Mouse (Mus musculus) liver, embryonic 16.5 days (tissue): ENCODE measurements around the gene Apol10a. TPM values are rescaled to one million over a fixed set of nuclear protein-coding genes. Genes with fewer than 3 reads are reported as not detected.
"Not testable (repeated sequence)": the region's sequence is repeated elsewhere in the genome, so short reads cannot be mapped to it uniquely, and the experiment has no call there.

Experiments
- ATAC-seq: fragments of 200-750 bp; cut with Nextera tagmentation; 2 replicates; pipeline ENCODE4 v1.8.0; 2017; ENCODE audit warnings: low read depth, mild to moderate bottlenecking, moderate number of reproducible peaks, moderate library complexity
- H3K27ac ChIP-seq: fragments of 300-500 bp; sonication (generic); 2 replicates; pipeline ENCODE4 v1.5.1; 2014; ENCODE audit warnings: mild to moderate bottlenecking, low read length
- H3K27me3 ChIP-seq: fragments of 300-500 bp; sonication (generic); 2 replicates; pipeline ENCODE4 v1.6.1; 2014; ENCODE audit warnings: low read depth, low read length, mixed read lengths; ENCODE audit not compliant: control insufficient read depth, insufficient read depth
- H3K36me3 ChIP-seq: fragments of 300-500 bp; sonication (generic); 2 replicates; pipeline ENCODE4 v1.6.1; 2014; ENCODE audit warnings: mild to moderate bottlenecking; ENCODE audit not compliant: control insufficient read depth, insufficient read depth
- H3K4me1 ChIP-seq: fragments of 300-500 bp; sonication (generic); 2 replicates; pipeline ENCODE4 v1.6.1; 2014; ENCODE audit warnings: low read depth, low read length, mixed read lengths; ENCODE audit not compliant: control insufficient read depth
- H3K4me2 ChIP-seq: fragments of 300-500 bp; sonication (generic); 2 replicates; pipeline ENCODE4 v1.6.1; 2014; ENCODE audit warnings: low read depth, low read length, mixed read lengths
- H3K4me3 ChIP-seq: fragments of 300-500 bp; sonication (generic); 2 replicates; pipeline ENCODE4 v1.5.1; 2014; ENCODE audit warnings: low read depth, mild to moderate bottlenecking, low read length
- H3K9ac ChIP-seq: fragments of 300-500 bp; sonication (generic); 2 replicates; pipeline ENCODE4 v1.6.1; 2014; ENCODE audit warnings: low read depth, low read length
- H3K9me3 ChIP-seq: fragments of 300-500 bp; sonication (generic); replicated peaks from 2 replicates; pipeline ENCODE4 v1.6.1; 2016; ENCODE audit warnings: low read length; ENCODE audit not compliant: control insufficient read depth
- WGBS: fragments of 180-500 bp; shearing (Covaris S2); extraction: QIAGEN DNeasy Blood & Tissue Kit; methylation state at CpG from one replicate; pipeline ENCODE4 v1.1.7; 2014; ENCODE audit not compliant: insufficient replicate concordance; 5-methylcytosine and 5-hydroxymethylcytosine counted together
- polyA plus RNA-seq: library from polyadenylated mRNA; unstranded; fragments of >200 nt; fragmentation: Nextera tagmentation; extraction: Ambion mirVana; gene quantifications from 2 replicates; pipeline ENCODE4 v1.2.1, GENCODE M21; 2015

Apol10a gene
- polyA plus RNA-seq, 1 experiment from 2014 or later = not detected

DNA sequence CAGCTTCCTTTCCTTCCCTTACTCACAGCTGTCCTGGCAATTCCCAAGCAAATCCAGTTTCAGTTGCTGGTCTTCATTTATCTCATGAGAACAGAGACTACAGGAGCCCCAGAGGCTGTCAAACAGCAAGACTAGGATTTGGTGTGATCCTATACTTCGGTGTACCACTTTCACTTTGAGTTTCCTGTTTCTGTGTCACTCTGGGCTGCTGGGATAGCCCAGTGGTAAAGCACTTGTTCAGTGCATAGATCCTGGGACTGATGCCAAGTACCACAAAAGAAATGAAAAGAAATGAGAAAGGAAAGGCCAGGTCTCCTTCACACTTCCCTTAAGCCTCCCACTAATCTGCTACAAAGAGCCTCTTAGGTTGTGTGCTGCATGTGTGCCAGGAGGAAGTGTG, 17.8 kb downstream of the Apol10a start:
- not testable (repeated sequence) for H3K4me3 ChIP-seq, H3K9me3 ChIP-seq, H3K4me1 ChIP-seq, H3K9ac ChIP-seq, H3K36me3 ChIP-seq, H3K27me3 ChIP-seq, H3K27ac ChIP-seq, H3K4me2 ChIP-seq, ATAC-seq
- 27% methylated on average over 1 of the region's 1 CpGs for WGBS

DNA sequence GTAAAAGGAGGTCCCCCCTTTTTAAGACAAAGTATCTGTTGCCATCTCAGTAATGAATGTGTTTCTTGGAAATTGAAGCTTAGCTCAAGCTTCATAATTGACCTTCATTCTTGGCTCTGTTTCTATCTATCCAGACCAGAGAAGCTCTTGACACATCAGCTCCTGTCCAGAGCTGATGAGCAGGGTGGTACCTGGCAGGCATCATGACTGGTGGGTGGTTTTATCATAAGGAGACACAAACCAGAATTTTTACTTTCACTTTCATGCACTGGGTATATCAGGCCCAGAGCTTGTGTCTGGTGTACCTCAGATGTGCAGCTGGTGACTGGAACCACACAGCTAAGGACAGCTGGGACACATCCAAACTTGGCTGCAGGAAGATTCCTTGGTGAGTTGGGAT, 31.1 kb downstream of the Apol10a start, which contains the start of gene Apol11a:
TSS of gene Apol11a (plus strand) at position 306 of the 400 bp plus-strand sequence.
- not testable (repeated sequence) for H3K9me3 ChIP-seq, H3K27ac ChIP-seq, H3K4me1 ChIP-seq, H3K27me3 ChIP-seq, H3K4me3 ChIP-seq, H3K36me3 ChIP-seq, H3K4me2 ChIP-seq, ATAC-seq, H3K9ac ChIP-seq

DNA sequence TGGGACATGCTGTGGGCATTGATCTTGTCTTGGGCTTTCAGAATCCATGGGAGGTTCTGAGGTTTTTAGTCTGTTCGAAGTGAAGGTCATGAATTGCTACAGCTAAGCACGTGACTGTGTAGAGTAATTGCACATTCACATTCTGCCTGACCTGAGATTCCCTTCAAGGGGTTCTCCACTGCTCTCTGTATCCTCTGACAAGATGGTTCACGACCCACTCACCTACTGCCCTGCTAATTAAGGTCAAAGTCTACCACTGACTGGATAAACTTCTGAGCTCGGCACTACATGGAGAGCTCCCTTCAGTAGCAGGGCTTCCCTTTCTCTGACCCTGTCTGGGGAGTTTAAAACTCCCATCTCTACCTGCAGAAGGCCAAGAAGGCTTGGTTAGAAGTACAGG, 43.7 kb downstream of the Apol10a start:
- not testable (repeated sequence) for H3K4me1 ChIP-seq, H3K9me3 ChIP-seq, H3K9ac ChIP-seq, H3K27ac ChIP-seq, H3K36me3 ChIP-seq, H3K4me2 ChIP-seq, H3K27me3 ChIP-seq, ATAC-seq, H3K4me3 ChIP-seq
- WGBS = 38% methylated on average over 4 of the region's 4 CpGs

DNA sequence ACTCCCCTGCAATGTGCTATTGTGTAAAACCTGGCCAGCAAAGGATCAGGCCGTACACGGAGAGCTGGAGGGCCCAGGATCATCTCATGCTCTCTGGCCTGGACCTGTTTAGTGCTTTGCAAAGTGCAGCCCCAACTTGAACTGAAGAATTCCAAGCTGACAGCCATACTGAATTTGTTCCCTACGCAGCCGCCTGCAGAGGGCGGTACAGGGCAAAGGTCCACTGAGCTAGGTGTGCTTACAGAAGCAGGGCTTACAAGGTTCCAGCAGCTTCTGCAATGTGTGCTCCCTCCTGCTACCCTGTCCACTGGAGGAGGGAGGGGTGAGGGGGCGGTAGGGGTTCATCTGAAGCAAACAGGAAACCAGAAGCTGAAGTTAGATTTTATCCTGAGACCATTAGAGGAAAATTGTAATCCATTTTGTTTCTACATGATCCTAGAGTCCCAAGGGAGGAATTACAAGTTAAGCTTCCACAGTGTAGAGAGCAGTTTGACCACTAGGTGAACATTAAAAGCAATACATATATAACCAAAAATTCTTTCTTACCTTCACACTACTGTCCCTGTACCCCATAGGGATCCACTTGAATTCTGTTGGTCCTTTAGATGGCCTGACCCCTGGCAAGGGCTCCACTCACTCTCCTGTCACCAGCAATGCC, 46.5 kb downstream of the Apol10a start:
- not testable (repeated sequence) for H3K36me3 ChIP-seq, H3K27ac ChIP-seq, H3K9ac ChIP-seq, ATAC-seq, H3K4me2 ChIP-seq, H3K4me1 ChIP-seq, H3K9me3 ChIP-seq, H3K27me3 ChIP-seq, H3K4me3 ChIP-seq
- WGBS = 10% methylated on average over 6 of the region's 6 CpGs

DNA sequence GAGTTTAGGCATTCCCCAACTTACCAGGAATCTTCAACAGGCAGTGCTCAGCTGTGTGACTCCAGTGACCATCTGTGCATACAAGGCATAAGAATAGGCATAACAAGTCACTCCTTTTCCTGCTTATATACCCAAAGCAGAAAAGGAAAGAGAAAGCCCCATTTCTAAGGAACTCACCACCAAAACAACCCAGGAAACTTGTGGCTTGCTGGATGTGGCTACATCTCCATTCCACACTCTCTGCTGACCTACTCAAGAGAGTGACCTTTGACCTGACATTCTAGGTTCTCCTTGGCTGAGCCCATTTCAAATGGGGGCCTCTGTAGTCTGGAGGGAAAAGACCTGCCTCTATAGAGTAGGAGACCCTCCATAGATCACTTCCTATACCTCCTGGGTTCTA, 56.4 kb downstream of the Apol10a start, which contains the start of gene Apol7c:
TSS of gene Apol7c (minus strand) at position 101 of the 400 bp plus-strand sequence.
- Histone ChIP-seq H3K9me3 (no peaks in the 10 kb centered on the region), H3K27me3 (no peaks in the 10 kb centered on the region), H3K9ac (no peak within 1 kb of the TSS), H3K4me2 (no peak within 1 kb of the TSS), H3K4me3 (no peak within 1 kb of the TSS), H3K4me1 (no peaks in the 10 kb centered on the region), H3K36me3 (no peaks in the 10 kb centered on the region), H3K27ac (no peak within 1 kb of the TSS)
- ATAC-seq = no peak

DNA sequence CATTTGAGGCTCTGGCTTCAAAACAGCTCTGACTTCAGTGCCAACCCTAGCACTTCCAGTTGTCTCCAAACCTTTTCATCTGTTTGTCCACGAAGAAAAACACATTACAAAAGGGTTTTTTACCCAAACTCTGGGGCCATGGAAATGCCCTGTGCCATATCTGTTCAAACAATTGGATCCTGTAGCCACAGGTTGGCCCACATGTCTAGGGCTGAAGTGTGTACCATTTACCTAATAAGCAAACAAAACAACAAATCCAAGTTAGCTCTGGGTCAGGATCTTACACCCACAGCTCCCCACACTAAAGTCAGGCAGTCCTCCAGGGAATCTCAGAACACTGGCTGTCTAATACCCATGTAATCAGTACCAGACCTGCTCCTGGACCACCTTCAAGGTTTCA, 62.4 kb downstream of the Apol10a start:
- H3K36me3 ChIP-seq = not testable (repeated sequence)

More for the DNA sequence above, 62.4 kb downstream of the Apol10a start:
- not testable (repeated sequence) for H3K9me3 ChIP-seq, ATAC-seq, H3K4me3 ChIP-seq, H3K27me3 ChIP-seq, H3K4me2 ChIP-seq, H3K9ac ChIP-seq, H3K4me1 ChIP-seq, H3K27ac ChIP-seq
- WGBS = 12% methylated on average over 1 of the region's 1 CpGs

Other genes with a start within 250 kb of the Apol10a start
- gene Rbfox2, start 170.0 kb upstream of the Apol10a start, polyA plus RNA-seq = 12.7 and 14.4 TPM in 2 replicates
- gene Apol7a, start 77.9 kb upstream of the Apol10a start, polyA plus RNA-seq = 3.9 and 7.3 TPM in 2 replicates
- 0.15 TPM in 1 of 2 replicates, not detected in the other for gene Apol9a, start 65.9 kb upstream of the Apol10a start, polyA plus RNA-seq
- not detected in 2 replicates for gene Apol7b, start 29.6 kb upstream of the Apol10a start, polyA plus RNA-seq
- gene Apol11a, start 31.2 kb downstream of the Apol10a start, polyA plus RNA-seq = 0.09 and 0.11 TPM in 2 replicates
- 0.04 TPM in 1 of 2 replicates, not detected in the other for gene Apol7c, start 56.3 kb downstream of the Apol10a start, polyA plus RNA-seq
- not detected in 2 replicates for gene 1700025B11Rik, start 84.8 kb downstream of the Apol10a start, polyA plus RNA-seq
- not detected in 2 replicates for gene Apol10b, start 119.1 kb downstream of the Apol10a start, polyA plus RNA-seq
- not detected in 2 replicates for gene Gm36245, start 122.2 kb downstream of the Apol10a start, polyA plus RNA-seq
- gene Apol11b, start 166.2 kb downstream of the Apol10a start, polyA plus RNA-seq = 4.4 and 4.5 TPM in 2 replicates
- gene Apol7e, start 221.8 kb downstream of the Apol10a start, polyA plus RNA-seq = not detected in 2 replicates